Mouse (Mus musculus): Measurements from ENCODE around the gene Slit1.

Gene Slit1

GRCm38 (mm10) chr19:41657446-41657845 lies 86.0 kb downstream of the Slit1 start:
- in situ Hi-C loops (cut with MboI, MseI), result no loop called here

GRCm38 (mm10) chr19:41656671-41657070 lies 86.8 kb downstream of the Slit1 start:
- in situ Hi-C loops (cut with MboI, MseI), result no loop called here

- in situ Hi-C loops (cut with MboI, MseI), result no loop called here
Measured at GRCm38 (mm10) chr19:41655970-41656369, 87.5 kb downstream of the Slit1 start.

- in situ Hi-C loops (cut with MboI, MseI), result no loop called here
Measured at GRCm38 (mm10) chr19:41655089-41655783, 88.2 kb downstream of the Slit1 start.

GRCm38 (mm10) chr19:41651967-41652366 lies 91.5 kb downstream of the Slit1 start:
- in situ Hi-C loops (cut with MboI, MseI), result loop anchor here (5.0 kb wide), 1 partner anchor 115 kb away; no protein-coding TSS in a partner anchor

- in situ Hi-C loops (cut with MboI, MseI), result no loop called here
Measured at GRCm38 (mm10) chr19:41649394-41649793, 94.1 kb downstream of the Slit1 start.

GRCm38 (mm10) chr19:41646947-41647631 lies 96.4 kb downstream of the Slit1 start:
- in situ Hi-C loops (cut with MboI, MseI), result no loop called here

- in situ Hi-C loops (cut with MboI, MseI), result no loop called here
Measured at GRCm38 (mm10) chr19:41643010-41643409, 100.5 kb downstream of the Slit1 start.

GRCm38 (mm10) chr19:41634999-41635398 lies 108.5 kb downstream of the Slit1 start:
- in situ Hi-C loops (cut with MboI, MseI), result no loop called here

GRCm38 (mm10) chr19:41634099-41634498 lies 109.4 kb downstream of the Slit1 start:
- in situ Hi-C loops (cut with MboI, MseI), result no loop called here

GRCm38 (mm10) chr19:41629532-41629931 lies 113.9 kb downstream of the Slit1 start:
- in situ Hi-C loops (cut with MboI, MseI), result no loop called here

- in situ Hi-C loops (cut with MboI, MseI), result no loop called here
Measured at GRCm38 (mm10) chr19:41628970-41629369, 114.5 kb downstream of the Slit1 start.

GRCm38 (mm10) chr19:41620366-41621092 lies 122.9 kb downstream of the Slit1 start:
- in situ Hi-C loops (cut with MboI, MseI), result no loop called here

- in situ Hi-C loops (cut with MboI, MseI), result loop anchor here (5.0 kb wide), 1 partner anchor 48 kb away; no protein-coding TSS in a partner anchor
Measured at GRCm38 (mm10) chr19:41618771-41619385, 124.6 kb downstream of the Slit1 start.

GRCm38 (mm10) chr19:41618153-41618657 lies 125.3 kb downstream of the Slit1 start:
- in situ Hi-C loops (cut with MboI, MseI), result loop anchor here (5.0 kb wide), 1 partner anchor 49 kb away; no protein-coding TSS in a partner anchor

GRCm38 (mm10) chr19:41617102-41617501 lies 126.4 kb downstream of the Slit1 start:
- in situ Hi-C loops (cut with MboI, MseI), result loop anchor here (5.0 kb wide), 1 partner anchor 50 kb away; no protein-coding TSS in a partner anchor

- in situ Hi-C loops (cut with MboI, MseI), result loop anchor here (5.0 kb wide), 1 partner anchor 51 kb away; no protein-coding TSS in a partner anchor
Measured at GRCm38 (mm10) chr19:41616274-41616673, 127.2 kb downstream of the Slit1 start.

GRCm38 (mm10) chr19:41615606-41616224 lies 127.8 kb downstream of the Slit1 start:
- in situ Hi-C loops (cut with MboI, MseI), result loop anchor here (5.0 kb wide), 1 partner anchor 52 kb away; no protein-coding TSS in a partner anchor

GRCm38 (mm10) chr19:41613325-41614087 lies 130.0 kb downstream of the Slit1 start:
- in situ Hi-C loops (cut with MboI, MseI), result no loop called here

- in situ Hi-C loops (cut with MboI, MseI), result no loop called here
Measured at GRCm38 (mm10) chr19:41611683-41612082, 131.8 kb downstream of the Slit1 start.
